Mouse (Mus musculus): ENCODE results near the gene Herpud1.
"Not testable (repeated sequence)": the region's sequence is repeated elsewhere in the genome, so short reads cannot be mapped to it uniquely, and the experiment has no call there.

Herpud1 gene

GRCm38 (mm10) chr8:94375551-94375991 is 10.7 kb upstream of the Herpud1 start:
- no peak for DNase-seq (ENCODE audit: low spot score in 2 of 2)

DNA sequence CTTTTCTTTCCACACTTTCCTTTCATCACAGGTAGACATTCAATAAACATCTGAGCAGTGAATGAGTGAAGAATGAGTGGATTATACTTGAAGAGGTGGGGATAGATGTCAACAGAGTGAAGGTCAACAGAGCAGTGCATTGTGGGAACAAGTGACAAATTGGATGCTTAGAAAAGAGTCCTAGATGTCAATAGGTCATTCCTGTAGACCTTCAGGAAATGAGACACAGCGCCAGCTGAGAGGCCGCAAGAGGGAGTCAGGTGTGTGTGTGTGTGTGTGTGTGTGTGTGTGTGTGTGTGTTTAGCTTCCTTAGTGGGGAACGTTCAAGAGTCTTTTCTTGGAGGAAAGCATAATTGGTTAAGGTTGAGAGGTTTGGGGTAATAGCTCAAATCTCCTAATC is 10.1 kb upstream of the Herpud1 start:
- no peak for DNase-seq (ENCODE audit: low spot score in 2 of 2)

DNA sequence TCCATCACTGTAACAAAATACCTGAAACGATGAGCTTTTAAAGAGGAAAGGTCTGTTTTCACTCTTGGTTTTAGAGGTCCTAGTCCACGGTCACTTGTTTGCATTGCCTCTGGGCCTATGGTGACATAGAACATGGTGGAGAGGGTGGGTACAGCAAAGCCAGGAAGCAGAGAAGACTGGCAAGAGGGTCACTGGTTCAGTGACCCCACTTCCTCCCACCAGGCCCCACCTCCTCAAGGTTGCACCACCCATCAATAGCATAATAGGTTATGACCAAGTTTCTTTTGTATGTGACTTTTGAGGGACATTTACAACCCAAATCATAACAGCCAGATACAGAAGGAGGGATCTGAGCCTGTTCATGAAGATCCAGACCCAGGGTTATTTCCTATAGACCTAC is 9.7 kb upstream of the Herpud1 start:
- DNase-seq (ENCODE audit: low spot score in 2 of 2), result no peak

DNA sequence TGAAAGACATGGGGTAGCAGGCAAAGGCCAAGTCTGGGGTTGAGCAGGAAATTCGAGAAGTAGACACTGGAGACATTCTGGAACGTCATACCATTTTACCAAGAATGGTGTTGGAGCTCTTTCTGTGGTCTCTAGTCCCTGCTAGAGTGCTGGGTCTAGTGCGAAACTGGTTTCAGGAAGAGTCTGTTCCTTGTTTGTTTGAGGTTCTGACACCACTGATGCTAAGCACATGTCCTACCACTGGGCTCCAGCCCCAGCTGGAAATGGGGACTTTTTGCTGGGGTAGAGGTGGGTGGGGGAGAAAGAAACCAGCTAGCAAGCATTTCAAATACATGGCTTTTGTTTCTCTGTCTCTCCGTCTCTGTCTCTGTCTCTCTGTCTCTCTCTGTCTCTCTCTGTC is 9.2 kb upstream of the Herpud1 start:
- no peak for DNase-seq (ENCODE audit: low spot score in 2 of 2)

DNA sequence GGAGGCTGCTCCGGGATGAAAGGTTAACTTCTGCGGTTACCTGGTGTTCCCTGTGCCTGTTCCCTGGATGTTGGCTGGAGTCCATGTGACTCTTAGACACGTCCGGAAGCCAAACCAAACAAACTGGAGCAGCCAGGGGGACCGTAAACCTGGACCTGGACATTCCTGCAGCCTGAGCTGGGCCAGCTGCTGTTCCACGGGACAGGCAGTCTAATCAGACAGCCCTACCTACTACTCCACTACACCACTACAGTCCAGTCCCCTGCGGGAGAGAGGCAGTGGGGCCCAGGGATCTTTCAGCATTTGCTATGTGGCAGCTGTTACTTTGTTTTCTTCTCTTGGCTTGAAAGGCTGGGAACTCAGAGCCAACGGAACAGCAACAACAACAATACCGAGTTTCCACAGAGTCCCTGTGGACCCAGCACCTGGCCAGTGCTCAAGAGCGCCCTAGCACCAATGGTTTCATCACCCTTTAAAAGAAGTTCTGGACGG is 8.5 kb upstream of the Herpud1 start:
- no peak for DNase-seq (ENCODE audit: low spot score in 2 of 2)

GRCm38 (mm10) chr8:94378763-94379415 is 7.3 kb upstream of the Herpud1 start:
- DNase-seq (ENCODE audit: low spot score in 2 of 2), result no peak

DNA sequence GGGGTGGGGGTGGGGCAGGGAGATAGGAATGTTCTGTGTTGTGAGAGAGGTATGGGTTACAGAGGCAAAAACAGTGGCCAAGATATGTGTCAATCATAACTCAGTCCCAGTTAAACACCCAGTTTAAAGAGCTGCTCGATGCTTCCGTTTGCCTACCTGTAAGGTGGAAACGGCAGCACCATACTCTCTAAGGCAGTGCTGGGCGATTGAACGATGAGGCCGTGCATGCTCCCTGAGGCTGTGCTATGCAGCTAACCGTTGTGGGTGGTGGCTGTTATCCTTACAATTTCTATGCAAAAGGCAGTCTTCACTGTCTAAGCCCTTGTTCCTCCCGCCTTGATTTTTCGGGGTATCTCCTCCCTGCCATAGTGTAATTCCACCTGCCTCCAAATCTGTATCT is 6.6 kb upstream of the Herpud1 start:
- DNase-seq (ENCODE audit: low spot score in 2 of 2), result no peak

- DNase-seq (ENCODE audit: low spot score in 2 of 2), result no peak
Measured at GRCm38 (mm10) chr8:94384166-94384565, 2.1 kb upstream of the Herpud1 start.

DNA sequence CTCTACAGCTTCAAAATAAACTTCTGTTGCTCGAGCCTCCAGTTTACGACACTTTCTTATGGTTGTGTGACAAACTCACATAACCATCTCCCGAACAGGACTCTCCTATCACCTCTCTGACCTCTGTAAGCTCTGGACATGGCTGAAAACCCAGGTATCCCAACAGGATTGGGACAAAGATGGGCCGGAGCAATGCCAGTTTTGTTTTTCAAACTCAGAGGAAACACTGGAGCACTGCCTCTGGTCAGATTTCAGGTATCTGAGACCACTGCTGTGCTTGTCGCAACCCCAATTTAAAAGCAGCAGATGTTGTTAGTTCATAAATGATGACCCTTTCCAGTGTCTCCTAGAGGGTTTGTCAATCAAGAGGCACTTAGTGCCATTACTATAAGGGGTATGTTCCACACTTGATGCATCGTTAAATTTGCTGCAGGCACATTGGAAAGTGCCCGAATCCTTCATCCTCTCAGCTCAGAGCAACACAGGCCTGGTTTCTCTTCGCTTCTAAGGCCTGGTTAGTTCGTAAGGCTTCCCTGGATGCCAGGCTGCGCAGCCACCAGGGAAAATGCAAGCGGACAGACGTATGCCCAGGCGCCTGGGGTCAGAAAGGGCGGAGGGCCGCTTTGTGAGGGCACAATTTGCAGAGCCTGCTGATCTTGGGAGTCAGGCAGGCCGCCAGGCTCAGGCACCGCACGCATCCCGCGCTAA is 578 bp upstream of the Herpud1 start:
- no peak for DNase-seq (ENCODE audit: low spot score in 2 of 2)

DNA sequence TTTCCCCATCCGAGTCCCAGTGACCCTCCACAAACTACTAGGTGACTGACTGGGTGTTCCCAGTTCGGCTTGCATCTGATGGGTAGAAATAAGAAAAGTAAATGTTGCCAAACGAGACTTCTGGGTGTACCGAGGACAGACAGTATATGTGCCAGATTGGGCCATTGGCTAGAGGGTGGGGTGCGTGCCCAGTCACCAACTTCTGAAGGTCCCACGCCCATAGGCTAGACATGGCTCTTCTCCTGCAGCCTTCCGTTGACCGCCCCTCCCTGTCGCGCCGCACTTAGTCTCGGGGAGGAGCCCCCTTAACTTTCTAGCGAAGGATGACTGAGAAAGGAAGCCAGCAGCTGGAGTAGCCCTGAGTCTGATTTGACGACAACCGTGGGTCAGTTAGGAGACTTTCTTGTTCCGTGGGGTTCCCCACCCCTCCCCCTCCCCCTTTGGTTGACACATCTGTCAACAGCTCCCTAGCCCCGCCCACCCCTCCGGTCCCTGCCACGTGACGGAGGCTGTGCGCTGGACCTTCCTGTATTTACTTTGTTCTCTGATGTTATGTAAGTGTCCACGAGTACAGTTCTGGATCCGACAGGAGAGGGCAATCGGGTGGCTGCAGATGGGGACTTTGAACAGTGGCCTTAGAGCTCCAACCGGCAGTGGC is 918 bp downstream of the Herpud1 start:
- DNase-seq (ENCODE audit: low spot score in 2 of 2), result peak in 1 of 2 experiments; percentile 49

- no peak for DNase-seq (ENCODE audit: low spot score in 2 of 2)
Measured at GRCm38 (mm10) chr8:94387785-94388184, 1.5 kb downstream of the Herpud1 start.

DNA sequence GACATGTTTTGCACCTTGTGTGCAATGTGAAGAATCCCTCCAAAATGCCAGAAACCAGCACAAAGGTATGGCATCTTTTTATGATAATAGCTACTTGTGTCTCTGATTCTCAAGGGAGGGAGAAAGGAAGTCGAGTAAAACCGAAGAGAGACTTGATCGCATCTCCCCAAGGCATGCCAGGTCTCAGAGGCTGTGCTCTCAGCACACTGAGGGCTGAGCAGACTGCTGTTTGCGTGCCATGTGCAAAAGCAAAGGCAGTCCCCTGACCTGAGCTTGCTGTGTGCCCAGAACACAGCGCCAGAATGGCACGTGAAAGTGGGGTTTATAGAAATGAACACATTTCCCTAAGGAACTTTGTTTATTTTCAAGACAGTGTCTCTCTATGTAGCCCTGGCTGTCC is 3.3 kb downstream of the Herpud1 start:
- DNase-seq (ENCODE audit: low spot score in 2 of 2), result no peak

- no peak for DNase-seq (ENCODE audit: low spot score in 2 of 2)
Measured at GRCm38 (mm10) chr8:94390429-94390828, 4.2 kb downstream of the Herpud1 start.

DNA sequence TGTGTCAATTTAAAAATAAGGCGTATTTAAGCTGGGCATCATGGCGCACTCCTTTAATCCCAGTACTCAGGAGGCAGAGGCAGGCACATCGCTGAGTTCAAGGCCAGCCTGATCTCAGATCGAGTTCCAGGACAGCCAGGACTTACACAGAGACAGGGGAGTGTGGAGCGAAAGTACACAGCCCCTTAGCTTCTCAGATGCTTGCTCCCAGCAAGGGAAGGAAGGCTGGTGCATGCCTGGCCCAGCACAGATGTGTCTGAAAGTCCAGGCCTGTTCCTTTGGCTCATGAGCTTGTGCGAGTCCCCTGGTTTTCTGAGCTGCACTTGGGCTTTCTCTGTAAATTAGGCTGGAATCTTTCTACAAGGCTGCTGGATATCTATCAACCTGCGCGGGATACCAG is 4.7 kb downstream of the Herpud1 start:
- no peak for DNase-seq (ENCODE audit: low spot score in 2 of 2)

GRCm38 (mm10) chr8:94392147-94392546 is 5.9 kb downstream of the Herpud1 start:
- peak in 1 of 2 experiments; percentile 52 for DNase-seq (ENCODE audit: low spot score in 2 of 2)

- DNase-seq (ENCODE audit: low spot score in 2 of 2), result no peak
Measured at GRCm38 (mm10) chr8:94392648-94393047, 6.4 kb downstream of the Herpud1 start.

DNA sequence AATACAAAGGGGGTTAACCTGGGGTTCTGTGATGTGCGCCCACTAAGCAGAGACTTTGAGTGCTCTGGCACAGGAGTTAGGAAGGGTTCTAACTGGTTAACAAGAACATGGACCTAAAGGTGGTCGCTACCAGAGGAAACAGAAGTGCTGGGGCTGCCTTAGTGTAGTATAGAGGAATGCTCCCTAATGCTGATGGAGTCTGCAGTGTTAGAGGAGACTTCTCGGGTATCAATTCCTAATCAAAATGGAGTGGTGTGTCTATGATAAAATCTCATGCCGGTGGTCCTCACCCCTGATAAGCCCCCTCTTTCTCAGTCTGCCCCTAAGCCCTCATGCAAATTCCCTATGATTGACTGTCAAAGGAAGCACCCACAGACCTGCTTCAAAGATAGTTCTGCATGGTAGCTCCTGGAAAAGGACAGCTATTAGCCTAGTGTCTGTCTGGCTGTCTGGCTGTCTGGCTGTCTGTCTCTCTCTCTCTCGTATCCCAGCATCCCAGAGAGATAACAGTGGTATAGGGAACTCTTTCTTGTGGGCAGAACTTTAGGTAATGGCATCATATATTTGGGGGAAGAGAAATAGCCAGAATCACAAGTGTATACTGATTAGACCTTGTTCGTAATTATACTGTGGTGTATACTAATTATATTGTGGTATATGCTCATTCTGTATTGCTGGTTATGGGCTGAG is 9.8 kb downstream of the Herpud1 start:
- no peak for DNase-seq (ENCODE audit: low spot score in 2 of 2)

DNA sequence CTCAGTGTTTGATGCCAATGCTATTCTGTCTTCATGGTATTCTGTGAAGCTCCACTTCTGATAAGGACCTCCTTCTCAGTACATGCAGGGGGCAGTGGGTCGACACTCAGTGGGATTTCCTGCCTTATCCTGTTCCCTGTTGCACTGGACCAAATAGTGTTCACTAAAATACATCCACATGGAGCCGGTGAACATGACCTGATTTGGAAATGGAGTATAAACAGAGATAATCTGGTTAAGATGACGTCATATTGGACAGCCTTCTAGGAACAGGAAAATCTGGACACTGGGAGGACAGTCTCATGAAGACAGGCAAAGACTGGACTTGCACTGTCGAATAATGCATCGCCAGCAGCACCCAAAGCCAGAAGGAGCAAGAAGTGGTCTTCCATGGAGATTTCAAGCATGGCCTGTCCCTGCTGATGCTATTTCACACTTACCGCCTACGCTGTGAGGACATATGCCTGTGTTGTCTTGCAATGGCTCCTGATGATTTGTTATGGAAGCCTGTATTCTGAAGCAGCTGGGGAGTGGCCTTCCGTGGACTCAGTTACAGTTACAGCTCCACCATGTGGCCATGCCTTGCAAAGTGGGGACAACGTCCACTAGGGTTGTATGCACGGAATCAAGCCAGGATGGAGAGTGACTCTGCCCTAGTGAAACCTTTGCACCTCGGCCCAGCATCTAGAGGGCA is 10.9 kb downstream of the Herpud1 start:
- peak in 1 of 2 experiments; percentile 40 for DNase-seq (ENCODE audit: low spot score in 2 of 2)

DNA sequence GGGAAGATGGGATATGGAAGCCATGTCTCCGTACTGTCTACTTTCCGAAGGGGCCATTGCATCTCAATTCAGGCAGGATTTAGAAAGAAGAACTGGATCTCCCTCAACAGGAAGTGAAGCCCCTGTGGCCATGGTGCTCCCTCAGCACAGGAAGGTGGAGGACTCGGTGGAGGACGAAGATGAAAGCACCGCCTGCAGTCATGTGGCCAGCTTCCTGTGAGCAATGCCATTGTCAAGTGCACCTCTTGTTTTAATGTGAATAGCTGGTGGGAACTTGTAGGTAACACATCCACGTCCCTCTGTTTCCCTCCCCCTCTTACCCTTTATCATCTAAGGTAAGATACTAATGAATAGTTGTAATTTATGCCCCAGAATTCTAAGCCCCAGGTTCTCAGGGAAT is 12.3 kb downstream of the Herpud1 start:
- DNase-seq (ENCODE audit: low spot score in 2 of 2), result no peak

GRCm38 (mm10) chr8:94399361-94399953 is 13.2 kb downstream of the Herpud1 start:
- DNase-seq (ENCODE audit: low spot score in 2 of 2), result no peak

DNA sequence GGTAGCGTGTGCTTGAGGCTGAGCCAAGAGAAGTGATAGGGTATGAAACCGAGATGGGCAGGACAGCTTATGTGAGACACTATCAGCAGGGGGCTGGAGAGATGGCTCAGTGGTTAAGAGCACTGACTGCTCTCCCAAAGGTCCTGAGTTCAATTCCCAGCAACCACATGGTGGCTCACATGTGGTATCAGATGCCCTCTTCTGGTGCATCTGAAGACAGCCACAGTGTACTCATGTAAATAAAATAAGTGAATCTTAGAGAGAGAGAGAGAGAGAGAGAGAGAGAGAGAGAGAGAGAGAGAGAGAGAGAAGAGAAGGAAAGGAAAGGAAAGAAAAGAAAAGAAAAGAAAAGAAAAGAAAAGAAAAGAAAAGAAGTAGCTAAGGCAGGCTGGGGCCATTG is 13.7 kb downstream of the Herpud1 start:
- DNase-seq (ENCODE audit: low spot score in 2 of 2), result not testable (repeated sequence)
